Mouse (Mus musculus): Measurements from ENCODE around the gene Pde7b. TPM values are rescaled to one million over a fixed set of nuclear protein-coding genes. Genes with fewer than 3 reads are reported as not detected.

Gene Pde7b
- polyA plus RNA-seq, 1 experiment from 2014 or later = 1.5 TPM

DNA sequence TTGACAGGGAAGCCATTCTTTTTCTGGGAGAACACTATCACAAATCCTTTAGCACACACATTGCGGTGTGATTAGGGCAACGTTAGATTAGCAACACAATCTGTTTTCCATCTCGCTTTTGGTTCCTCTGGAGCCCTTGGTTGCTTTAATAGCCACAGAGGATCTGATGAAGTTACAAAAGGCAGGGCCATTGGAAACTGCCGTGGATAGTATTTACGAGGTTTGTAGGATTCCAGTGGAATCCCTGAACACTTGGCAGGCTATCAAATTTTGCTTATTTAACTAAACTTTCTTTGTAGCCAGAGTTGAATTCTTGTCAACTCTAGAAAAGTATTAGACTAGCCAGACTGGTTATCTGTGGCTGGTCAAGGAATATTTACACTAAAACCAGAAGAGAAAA is 330.1 kb downstream of the Pde7b start:
- Histone ChIP-seq H3K9ac (ENCODE audit: low read length) (no peak overlapping the region), H3K27ac (ENCODE audit: low read depth, low read length) (no peak overlapping the region), H3K4me2 (ENCODE audit: low read depth) (no peak overlapping the region), H3K36me3 (ENCODE audit: control insufficient read depth, insufficient read depth, low read length) (no peaks in the 10 kb centered on the region), H3K4me3 (ENCODE audit: low read depth, low read length) (no peak overlapping the region), H3K4me1 (ENCODE audit: control insufficient read depth, insufficient read depth, low read length) (no peaks in the 10 kb centered on the region), H3K9me3 (ENCODE audit: control insufficient read depth, low read length) (no peaks in the 10 kb centered on the region), H3K27me3 (ENCODE audit: control insufficient read depth, insufficient read depth, low read length) (no peaks in the 10 kb centered on the region)
- WGBS = 84% methylated on average over 5 of the region's 5 CpGs
- no peak for ATAC-seq (ENCODE audit: insufficient read depth, low FRiP score, low TSS enrichment)
- no peak for DNase-seq (ENCODE audit: low spot score)

DNA sequence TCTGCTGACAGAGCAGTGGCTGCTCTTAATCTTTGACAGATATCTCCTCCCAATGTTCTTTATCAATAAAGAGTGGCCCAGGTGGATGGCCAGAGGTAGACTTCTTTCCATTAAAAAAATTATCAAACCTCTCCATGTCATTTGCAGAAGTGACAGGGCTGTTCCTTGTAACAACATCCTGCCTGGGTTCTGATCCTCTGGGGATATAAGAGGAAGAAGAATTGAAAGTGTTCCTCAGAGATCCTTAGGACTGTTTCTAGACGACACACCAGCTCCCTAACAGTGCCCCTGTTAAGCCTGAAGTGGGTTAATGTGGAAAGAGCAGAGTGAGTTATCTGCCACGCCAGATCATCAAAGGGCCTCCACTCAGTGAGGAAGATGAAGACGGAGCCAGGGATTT is 334.3 kb downstream of the Pde7b start:
- Histone ChIP-seq H3K4me2 (ENCODE audit: low read depth) (no peak overlapping the region), H3K4me3 (ENCODE audit: low read depth, low read length) (no peak overlapping the region), H3K4me1 (ENCODE audit: control insufficient read depth, insufficient read depth, low read length) (no peaks in the 10 kb centered on the region), H3K27ac (ENCODE audit: low read depth, low read length) (no peak overlapping the region), H3K9me3 (ENCODE audit: control insufficient read depth, low read length) (no peaks in the 10 kb centered on the region), H3K27me3 (ENCODE audit: control insufficient read depth, insufficient read depth, low read length) (no peaks in the 10 kb centered on the region), H3K9ac (ENCODE audit: low read length) (no peak overlapping the region), H3K36me3 (ENCODE audit: control insufficient read depth, insufficient read depth, low read length) (no peaks in the 10 kb centered on the region)
- 66% methylated on average over 3 of the region's 3 CpGs for WGBS
- ATAC-seq (ENCODE audit: insufficient read depth, low FRiP score, low TSS enrichment) (no peak), DNase-seq (ENCODE audit: low spot score) (no peak)

DNA sequence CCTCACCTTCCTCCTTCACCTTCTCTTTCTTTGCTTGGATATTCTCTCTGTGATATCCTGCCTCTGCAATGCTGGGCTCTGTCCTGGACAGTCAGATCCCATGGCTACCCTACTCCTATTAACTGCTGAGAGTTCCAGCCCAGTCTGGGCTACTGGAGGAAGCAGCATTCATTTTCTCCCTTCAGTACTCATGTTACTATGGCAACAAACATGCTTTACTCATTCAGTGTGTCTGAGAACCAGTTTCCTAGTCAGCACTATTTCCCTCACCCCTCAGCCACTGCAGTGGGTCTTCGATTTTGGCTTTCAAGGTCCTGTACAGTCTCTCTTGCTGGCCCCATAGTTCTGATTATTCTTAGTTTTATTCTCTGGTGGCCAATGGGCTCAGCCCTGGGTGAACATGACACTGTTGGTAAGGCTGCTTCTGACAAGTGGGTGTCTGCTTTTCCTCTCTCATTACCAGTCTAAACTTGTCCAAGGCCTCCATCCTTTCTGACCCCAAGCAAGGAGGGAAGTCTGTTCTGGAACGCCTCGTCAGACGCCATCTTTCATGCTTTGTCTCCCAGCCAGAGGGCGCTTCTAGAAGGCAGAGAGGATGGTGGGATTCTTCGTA is 342.0 kb downstream of the Pde7b start:
- ATAC-seq (ENCODE audit: insufficient read depth, low FRiP score, low TSS enrichment) (no peak), DNase-seq (ENCODE audit: low spot score) (no peak)

DNA sequence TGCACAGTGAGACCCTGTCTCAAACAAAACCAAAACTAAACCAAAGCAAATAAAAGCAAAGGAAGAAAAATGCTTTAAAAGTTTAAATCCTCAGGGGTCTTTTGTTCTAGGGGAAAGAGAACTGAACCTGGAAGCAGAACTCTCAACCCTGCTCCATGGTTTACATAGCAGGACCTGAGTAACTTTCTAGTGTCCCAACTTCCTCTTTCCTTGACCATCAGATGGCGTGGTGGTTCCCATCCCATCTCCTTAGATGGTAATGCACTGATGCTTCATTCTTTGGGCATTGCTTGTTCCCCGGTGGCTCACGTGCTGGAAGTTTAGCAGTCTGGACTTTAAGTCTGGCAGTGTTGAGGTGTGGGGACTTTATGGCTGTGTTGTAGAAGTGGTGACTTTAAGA is 343.5 kb downstream of the Pde7b start:
- no peaks in the 10 kb centered on the region for H3K36me3 ChIP-seq (ENCODE audit: control insufficient read depth, insufficient read depth, low read length)
- H3K9ac ChIP-seq (ENCODE audit: low read length) = no peak overlapping the region
- no peaks in the 10 kb centered on the region for H3K9me3 ChIP-seq (ENCODE audit: control insufficient read depth, low read length)
- WGBS = 87% methylated on average over 3 of the region's 3 CpGs
- H3K27me3 ChIP-seq (ENCODE audit: control insufficient read depth, insufficient read depth, low read length) = no peaks in the 10 kb centered on the region
- no peak for DNase-seq (ENCODE audit: low spot score)
- no peak overlapping the region for H3K4me3 ChIP-seq (ENCODE audit: low read depth, low read length)
- H3K27ac ChIP-seq (ENCODE audit: low read depth, low read length) = no peak overlapping the region
- no peaks in the 10 kb centered on the region for H3K4me1 ChIP-seq (ENCODE audit: control insufficient read depth, insufficient read depth, low read length)
- no peak for ATAC-seq (ENCODE audit: insufficient read depth, low FRiP score, low TSS enrichment)
- H3K4me2 ChIP-seq (ENCODE audit: low read depth) = no peak overlapping the region

More for the DNA sequence above, 342.0 kb downstream of the Pde7b start:
- Histone ChIP-seq H3K4me2 (ENCODE audit: low read depth) (no peak overlapping the region), H3K27me3 (ENCODE audit: control insufficient read depth, insufficient read depth, low read length) (no peaks in the 10 kb centered on the region), H3K36me3 (ENCODE audit: control insufficient read depth, insufficient read depth, low read length) (no peaks in the 10 kb centered on the region), H3K9me3 (ENCODE audit: control insufficient read depth, low read length) (no peaks in the 10 kb centered on the region), H3K4me3 (ENCODE audit: low read depth, low read length) (no peak overlapping the region), H3K9ac (ENCODE audit: low read length) (no peak overlapping the region), H3K27ac (ENCODE audit: low read depth, low read length) (no peak overlapping the region), H3K4me1 (ENCODE audit: control insufficient read depth, insufficient read depth, low read length) (no peaks in the 10 kb centered on the region)
- 87% methylated on average over 6 of the region's 6 CpGs for WGBS

DNA sequence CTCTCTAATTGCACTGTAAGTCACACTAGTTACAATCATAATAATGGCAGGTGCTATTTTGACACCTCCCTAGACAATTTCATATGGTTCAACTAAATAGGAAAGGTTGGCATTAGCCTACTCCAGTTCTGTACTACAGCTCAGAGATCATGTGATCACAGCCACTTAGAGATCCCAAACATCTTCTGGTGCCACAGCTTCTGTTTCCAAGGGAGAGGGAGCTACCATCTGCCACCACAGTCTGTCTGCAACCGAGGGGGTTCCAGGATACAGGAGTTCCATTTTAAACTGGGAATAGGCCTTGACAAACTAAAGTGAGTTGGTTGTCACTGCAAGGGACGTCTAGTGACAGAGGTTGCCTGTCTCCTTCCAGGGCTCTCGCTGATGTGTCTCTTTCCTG is 344.1 kb downstream of the Pde7b start:
- H3K27me3 ChIP-seq (ENCODE audit: control insufficient read depth, insufficient read depth, low read length) = no peaks in the 10 kb centered on the region
- H3K4me3 ChIP-seq (ENCODE audit: low read depth, low read length) = no peak overlapping the region
- ATAC-seq (ENCODE audit: insufficient read depth, low FRiP score, low TSS enrichment) = no peak
- H3K4me1 ChIP-seq (ENCODE audit: control insufficient read depth, insufficient read depth, low read length) = no peaks in the 10 kb centered on the region
- 87% methylated on average over 3 of the region's 3 CpGs for WGBS
- no peak overlapping the region for H3K9ac ChIP-seq (ENCODE audit: low read length)
- no peak overlapping the region for H3K4me2 ChIP-seq (ENCODE audit: low read depth)
- no peaks in the 10 kb centered on the region for H3K9me3 ChIP-seq (ENCODE audit: control insufficient read depth, low read length)
- no peak overlapping the region for H3K27ac ChIP-seq (ENCODE audit: low read depth, low read length)
- DNase-seq (ENCODE audit: low spot score) = no peak
- no peaks in the 10 kb centered on the region for H3K36me3 ChIP-seq (ENCODE audit: control insufficient read depth, insufficient read depth, low read length)

DNA sequence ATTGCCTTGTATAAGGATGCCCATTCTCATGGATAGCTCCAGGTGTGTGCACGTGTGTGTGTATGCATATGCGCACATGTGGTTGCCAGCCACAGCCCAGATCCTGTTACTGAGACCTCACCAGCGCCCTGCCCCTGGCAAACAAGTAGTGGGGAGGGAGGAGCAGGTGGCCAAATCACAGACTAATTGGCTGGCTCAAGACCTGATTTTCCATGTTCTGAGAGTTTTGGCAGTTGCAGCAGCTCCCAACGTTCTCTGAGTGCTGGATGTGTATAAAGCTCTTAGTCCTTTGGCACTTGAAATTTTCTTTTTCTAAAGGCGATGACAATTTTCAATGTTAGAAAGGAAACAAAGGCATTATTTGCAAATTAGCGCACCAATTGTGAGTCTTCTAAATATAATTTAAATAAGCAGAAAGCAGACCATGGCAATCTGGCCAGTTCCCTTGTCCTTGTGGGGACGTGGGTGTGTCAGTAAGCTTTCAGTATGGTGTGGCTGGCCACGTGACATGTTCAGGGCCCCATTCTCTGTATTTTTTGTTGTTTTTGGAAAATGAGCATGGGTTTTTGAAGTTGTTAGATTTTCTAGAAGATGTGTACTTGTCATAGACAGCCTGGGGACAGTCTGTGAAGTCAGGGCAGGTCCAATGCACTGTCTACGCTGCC is 345.7 kb downstream of the Pde7b start:
- Histone ChIP-seq H3K4me2 (ENCODE audit: low read depth) (no peak overlapping the region), H3K27me3 (ENCODE audit: control insufficient read depth, insufficient read depth, low read length) (no peaks in the 10 kb centered on the region), H3K9me3 (ENCODE audit: control insufficient read depth, low read length) (no peaks in the 10 kb centered on the region), H3K36me3 (ENCODE audit: control insufficient read depth, insufficient read depth, low read length) (no peaks in the 10 kb centered on the region), H3K27ac (ENCODE audit: low read depth, low read length) (no peak overlapping the region), H3K9ac (ENCODE audit: low read length) (no peak overlapping the region), H3K4me3 (ENCODE audit: low read depth, low read length) (no peak overlapping the region), H3K4me1 (ENCODE audit: control insufficient read depth, insufficient read depth, low read length) (no peaks in the 10 kb centered on the region)
- no peak for DNase-seq (ENCODE audit: low spot score)
- ATAC-seq (ENCODE audit: insufficient read depth, low FRiP score, low TSS enrichment) = no peak
- 84% methylated on average over 9 of the region's 9 CpGs for WGBS

DNA sequence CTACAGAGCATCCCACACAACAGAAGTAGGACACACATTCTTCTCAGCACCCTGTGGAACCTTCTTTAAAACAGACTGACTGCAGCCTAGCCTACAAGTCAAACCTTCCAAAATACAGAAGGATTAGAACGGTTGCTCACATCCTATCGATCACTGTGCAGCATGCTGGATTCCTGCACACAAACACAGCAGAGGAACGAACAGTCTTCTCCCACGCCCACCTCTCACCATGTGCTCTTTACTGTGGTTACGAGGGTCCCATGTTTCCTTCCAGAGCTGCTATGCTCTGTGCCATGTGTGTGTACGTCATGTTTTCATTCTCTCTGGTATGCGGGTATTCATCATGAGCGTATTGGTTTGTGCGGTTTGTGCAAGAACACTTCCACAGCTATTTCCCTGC is 347.3 kb downstream of the Pde7b start:
- Histone ChIP-seq H3K27ac (ENCODE audit: low read depth, low read length) (no peak overlapping the region), H3K9me3 (ENCODE audit: control insufficient read depth, low read length) (no peaks in the 10 kb centered on the region)

DNA sequence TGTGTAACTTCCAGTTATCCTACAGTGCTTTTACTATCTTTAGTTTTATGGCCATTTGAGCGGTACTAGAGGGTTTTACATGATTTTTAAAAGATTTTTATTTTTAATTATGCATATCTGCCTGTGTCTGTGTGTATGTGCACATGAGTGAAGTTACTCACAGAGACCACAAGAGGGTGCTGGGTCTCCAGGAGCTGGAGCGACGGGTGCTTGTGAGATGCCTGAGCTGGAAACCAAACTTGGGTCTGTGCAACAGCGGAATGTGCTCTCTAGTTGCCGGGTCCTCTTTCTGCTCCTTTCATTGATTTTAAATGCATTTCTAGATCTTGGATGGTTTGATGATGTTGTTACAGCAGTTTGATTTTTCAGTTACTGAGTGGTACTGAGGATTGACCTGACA is 352.8 kb downstream of the Pde7b start:
- Histone ChIP-seq H3K27ac (ENCODE audit: low read depth, low read length) (no peak overlapping the region), H3K9me3 (ENCODE audit: control insufficient read depth, low read length) (no peaks in the 10 kb centered on the region), H3K36me3 (ENCODE audit: control insufficient read depth, insufficient read depth, low read length) (no peaks in the 10 kb centered on the region), H3K4me2 (ENCODE audit: low read depth) (no peak overlapping the region), H3K27me3 (ENCODE audit: control insufficient read depth, insufficient read depth, low read length) (no peaks in the 10 kb centered on the region), H3K4me1 (ENCODE audit: control insufficient read depth, insufficient read depth, low read length) (no peaks in the 10 kb centered on the region), H3K9ac (ENCODE audit: low read length) (no peak overlapping the region), H3K4me3 (ENCODE audit: low read depth, low read length) (no peak overlapping the region)
- DNase-seq (ENCODE audit: low spot score) (no peak), ATAC-seq (ENCODE audit: insufficient read depth, low FRiP score, low TSS enrichment) (no peak)
- WGBS = 92% methylated on average over 5 of the region's 5 CpGs

More for the DNA sequence above, 347.3 kb downstream of the Pde7b start:
- Histone ChIP-seq H3K36me3 (ENCODE audit: control insufficient read depth, insufficient read depth, low read length) (no peaks in the 10 kb centered on the region), H3K4me2 (ENCODE audit: low read depth) (no peak overlapping the region), H3K27me3 (ENCODE audit: control insufficient read depth, insufficient read depth, low read length) (no peaks in the 10 kb centered on the region), H3K9ac (ENCODE audit: low read length) (no peak overlapping the region), H3K4me1 (ENCODE audit: control insufficient read depth, insufficient read depth, low read length) (no peaks in the 10 kb centered on the region), H3K4me3 (ENCODE audit: low read depth, low read length) (no peak overlapping the region)
- ATAC-seq (ENCODE audit: insufficient read depth, low FRiP score, low TSS enrichment) (no peak), DNase-seq (ENCODE audit: low spot score) (no peak)
- 91% methylated on average over 9 of the region's 9 CpGs for WGBS

DNA sequence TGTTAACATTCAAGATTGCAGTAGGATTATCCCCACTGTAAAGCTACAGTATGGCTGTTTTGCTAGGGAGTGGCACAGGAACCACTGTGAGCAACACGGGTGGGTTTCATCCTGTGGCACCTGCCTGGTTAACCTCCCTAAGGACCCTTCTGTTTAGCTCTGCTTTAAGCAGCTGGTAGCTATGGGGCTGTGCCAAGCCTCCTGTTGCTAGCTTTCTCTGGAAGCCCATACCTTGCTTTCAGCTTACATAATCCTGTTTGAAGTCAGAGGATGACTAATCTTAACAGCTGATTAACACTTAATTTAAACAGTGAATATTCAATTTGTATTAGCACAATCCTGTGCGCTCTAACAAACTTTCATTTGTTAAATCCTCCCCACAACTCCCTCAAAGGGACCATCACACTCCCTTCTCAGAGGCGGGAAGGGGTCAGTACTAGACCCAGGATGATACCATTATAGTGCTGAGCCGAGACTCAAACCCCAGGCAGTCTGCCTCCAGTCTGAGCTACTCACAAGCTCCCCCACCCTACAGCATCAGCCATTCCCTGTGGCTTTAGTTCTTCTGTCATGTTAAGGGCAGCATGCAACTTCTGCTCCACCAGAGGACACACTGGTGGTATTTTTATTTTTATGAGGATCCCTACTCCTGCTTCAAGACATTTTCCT is 362.3 kb downstream of the Pde7b start:
- Histone ChIP-seq H3K4me2 (ENCODE audit: low read depth) (no peak overlapping the region), H3K27ac (ENCODE audit: low read depth, low read length) (no peak overlapping the region), H3K27me3 (ENCODE audit: control insufficient read depth, insufficient read depth, low read length) (no peaks in the 10 kb centered on the region), H3K4me3 (ENCODE audit: low read depth, low read length) (no peak overlapping the region), H3K9me3 (ENCODE audit: control insufficient read depth, low read length) (no peaks in the 10 kb centered on the region), H3K36me3 (ENCODE audit: control insufficient read depth, insufficient read depth, low read length) (no peaks in the 10 kb centered on the region), H3K4me1 (ENCODE audit: control insufficient read depth, insufficient read depth, low read length) (no peaks in the 10 kb centered on the region), H3K9ac (ENCODE audit: low read length) (no peak overlapping the region)
- ATAC-seq (ENCODE audit: insufficient read depth, low FRiP score, low TSS enrichment) = no peak
- DNase-seq (ENCODE audit: low spot score) = no peak
- 79% methylated on average over 4 of the region's 4 CpGs for WGBS

All from neural tube, embryonic 11.5 days (tissue).